Mouse (Mus musculus) megakaryocyte progenitor cell, adult 5-6 weeks (primary cell): ENCODE results near the gene Sdha. TPM values are rescaled to one million over a fixed set of nuclear protein-coding genes. Genes with fewer than 3 reads are reported as not detected.
A peak's percentile ranks its signal among the peaks of the same experiment; 100 is the strongest.

ENCODE experiments used
- ATAC-seq: replicated peaks from 2 replicates; pipeline ENCODE4 v1.8.0; 2016; ENCODE audit warnings: mild to moderate bottlenecking, moderate TSS enrichment, inconsistent platforms; ENCODE audit not compliant: poor library complexity
- total RNA-seq, 2 experiments: library from RNA; stranded (forward) in 1 of 2; stranded (reverse) in 1 of 2; fragments of 157-497, 149-512 nt in 1 of 2; fragments of 200-1000 nt in 1 of 2; gene quantifications; 2 replicates each; pipeline versions ENCODE4 v1.2.3 to v1.2.4; 2015 to 2017

Sdha gene
- total RNA-seq, 2 experiments from 2014 or later, result 229 to 304 TPM

DNA sequence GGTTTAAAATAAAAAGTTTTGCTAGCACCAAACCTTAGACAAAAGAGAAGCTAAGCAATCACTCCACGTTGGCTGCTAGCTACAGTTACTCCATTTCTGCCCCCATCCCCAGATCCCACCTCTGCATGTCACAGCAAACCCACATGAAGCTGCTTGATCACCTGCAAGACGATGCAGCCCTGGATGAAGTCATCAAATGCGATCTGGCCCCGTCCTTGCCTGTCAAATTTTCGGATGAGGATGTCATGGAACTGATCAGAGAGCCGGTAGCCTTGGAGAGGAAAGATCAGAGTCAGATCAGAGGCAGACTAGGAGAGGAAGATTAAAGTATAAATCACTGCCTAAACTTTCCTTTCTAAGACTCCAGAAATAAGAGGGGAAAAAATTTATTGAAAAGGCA, 44.7 kb downstream of the Sdha start:
- no peak for ATAC-seq

DNA sequence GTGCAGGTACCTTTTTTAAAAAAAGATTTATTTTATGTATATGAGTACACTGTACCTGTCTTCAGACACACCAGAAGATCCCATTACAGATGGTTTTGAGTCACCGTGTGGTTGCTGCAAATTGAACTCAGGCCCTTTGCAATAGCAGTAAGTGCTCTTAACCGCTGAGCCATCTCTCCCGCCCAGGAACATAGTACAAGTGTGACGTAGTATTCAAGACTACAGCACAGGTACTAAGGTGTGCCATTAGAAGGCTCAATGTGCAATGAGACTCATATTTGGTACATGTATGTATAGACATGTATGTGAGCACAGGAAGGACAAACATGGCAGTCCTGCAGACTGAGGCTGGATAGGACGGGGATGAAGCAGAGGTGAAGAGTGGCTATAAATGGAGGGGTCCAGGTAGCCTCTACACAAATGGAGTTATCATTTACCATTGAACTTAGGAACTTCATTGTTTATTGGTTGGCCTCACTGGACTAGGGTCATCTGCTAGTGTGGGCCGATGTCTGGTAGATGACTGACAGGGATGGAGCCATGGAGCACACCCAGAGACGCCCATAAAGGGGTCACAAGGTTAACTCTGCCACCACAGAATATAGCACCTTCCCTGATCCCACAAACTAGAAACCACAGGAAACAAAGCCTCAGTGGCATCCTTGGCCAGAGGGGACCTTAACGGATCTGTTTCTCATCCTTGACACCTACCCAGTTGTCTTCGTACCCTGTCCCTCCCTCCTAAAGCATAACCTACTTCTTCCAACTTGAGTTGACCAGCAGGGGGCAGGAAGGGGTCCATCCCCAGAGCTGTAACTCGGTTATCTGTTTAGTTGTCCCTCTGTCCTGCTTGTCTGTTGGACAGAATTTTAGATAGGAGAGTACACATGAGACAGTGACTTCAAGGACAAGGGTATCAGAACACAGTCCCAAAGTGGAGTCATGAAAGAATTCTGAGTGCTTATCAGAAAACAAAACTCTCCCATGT, 47.7 kb downstream of the Sdha start:
- peak; percentile 40 for ATAC-seq

DNA sequence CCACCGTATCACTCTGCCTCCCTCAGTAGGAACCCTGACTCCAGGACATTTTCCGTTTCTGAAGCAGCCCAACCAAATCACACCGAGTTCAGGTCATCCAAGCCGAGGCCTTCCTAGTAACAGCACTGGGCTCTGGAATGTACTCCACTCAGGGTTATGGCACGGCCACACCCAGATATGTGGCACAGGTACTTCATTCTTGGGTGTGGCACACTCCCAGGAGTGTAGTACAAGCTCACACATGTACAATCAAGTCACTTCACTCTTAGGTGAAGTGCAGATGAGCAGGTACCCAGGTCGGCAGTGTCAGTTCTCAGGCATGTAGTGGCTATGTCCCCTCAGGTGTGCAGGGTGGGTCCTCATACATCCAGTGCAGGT, 48.5 kb downstream of the Sdha start:
- ATAC-seq, result no peak; the same call in 1 of the 2 replicates

DNA sequence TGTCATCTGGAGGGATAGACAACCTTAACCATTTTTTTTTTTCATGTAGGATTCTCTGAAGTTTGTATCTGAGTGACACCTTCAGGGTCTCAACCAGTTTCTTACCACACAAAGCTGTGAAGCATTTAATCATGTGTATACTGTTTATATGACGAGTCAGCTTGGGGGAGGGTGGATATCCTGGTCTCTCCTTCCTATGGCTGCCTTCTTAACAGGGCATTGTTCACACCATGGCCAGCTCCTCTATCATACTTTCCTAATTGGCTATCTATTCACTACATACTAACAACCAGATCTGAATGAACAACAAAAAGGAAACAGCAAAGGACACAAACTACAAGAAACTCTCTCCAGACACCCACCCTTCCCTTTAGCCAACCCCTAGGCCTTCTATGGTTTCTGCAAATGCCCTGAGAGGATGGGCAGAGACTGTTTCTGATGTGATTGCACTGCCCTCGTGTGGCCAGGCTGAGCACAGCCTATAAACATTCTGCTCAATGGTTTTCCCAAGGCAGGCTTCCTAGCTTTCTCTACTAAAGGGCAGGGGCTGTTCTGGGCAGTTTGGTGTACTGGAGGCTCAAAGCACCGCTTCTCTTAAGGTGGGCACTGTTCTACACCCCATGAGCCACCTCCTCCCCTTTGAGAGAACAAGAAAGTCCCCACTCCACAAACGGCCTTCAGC, 49.0 kb downstream of the Sdha start:
- peak; percentile 98 for ATAC-seq

DNA sequence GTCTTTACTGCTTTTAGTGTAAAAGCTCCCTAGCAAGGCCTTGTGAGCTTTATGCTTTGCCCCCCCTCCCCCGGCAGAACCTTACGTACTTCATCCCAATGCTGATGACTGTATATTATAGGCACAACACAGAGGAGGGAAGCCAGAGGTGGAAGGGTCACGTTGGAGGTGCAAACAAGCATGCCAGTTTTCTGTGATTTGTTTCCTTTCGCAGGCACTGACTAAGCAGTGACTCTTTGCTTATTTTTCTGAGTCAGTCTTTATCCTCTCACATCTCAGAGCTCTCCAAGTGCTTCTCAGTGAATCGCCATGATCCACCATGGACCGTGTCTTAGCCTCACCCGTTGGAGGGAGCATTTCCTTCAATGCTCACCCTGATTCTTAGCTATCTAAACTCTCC, 53.7 kb downstream of the Sdha start:
- ATAC-seq, result no peak

DNA sequence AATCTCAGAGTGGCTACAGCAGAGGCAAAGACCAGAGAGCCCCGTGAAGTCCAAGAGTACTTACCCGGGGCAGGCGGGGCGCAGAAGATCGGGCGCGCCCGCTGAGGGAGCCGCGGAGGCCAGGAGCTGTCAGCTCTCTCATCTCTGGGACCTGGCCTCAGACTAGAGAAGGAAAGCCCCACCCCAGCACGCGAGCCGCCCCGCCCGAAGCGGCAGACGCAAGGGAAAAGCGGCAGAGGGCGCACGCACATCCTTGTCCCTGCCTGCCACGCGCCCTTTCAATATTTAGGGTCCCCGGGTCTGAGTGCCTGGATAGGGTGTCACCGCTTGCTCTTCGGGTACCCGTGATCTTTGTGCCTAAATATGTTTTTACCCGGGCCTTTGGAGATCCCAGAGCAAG, 57.9 kb downstream of the Sdha start, which contains the start of gene Ahrr:
Gene Ahrr, minus strand, starts transcription at position 165 of the 400 bp plus-strand sequence.
- peak; percentile 99 for ATAC-seq

DNA sequence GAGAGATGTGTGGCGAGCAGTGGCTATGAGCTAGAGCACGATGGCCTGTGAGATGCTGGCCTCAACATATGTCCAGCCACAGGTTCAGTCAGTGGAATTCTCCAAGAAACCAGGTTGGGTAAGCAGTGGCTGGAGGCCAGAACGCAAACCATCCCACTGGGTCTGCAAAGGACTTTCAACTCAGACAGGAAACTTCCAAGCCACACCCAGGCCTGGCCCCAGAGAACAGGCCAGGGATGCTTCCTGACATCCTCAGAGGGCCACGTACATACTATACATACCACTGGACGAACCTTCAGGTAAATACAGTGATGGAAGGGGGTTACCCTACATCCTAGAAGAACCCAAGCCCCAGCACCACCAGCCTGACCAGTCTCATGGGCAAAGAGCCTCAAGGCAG, 60.4 kb downstream of the Sdha start:
- ATAC-seq, result no peak

DNA sequence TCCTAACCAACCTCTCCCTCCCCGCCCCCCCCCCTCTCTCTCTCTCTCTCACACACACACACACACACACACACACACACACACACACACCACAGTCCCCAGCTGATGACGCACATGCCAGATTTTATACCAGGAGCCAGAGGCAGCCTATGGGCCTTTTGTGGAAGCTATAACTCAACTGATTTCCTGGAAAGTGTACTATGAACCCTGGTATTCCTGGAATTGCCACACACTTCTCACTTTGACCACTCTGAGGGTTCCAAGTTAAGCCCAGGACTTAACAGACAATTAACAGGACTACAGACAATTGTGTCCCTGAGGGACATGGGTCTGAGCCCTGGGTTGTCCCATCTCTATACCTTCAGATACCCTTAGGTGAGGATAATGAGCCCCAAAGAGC, 67.8 kb downstream of the Sdha start:
- no peak for ATAC-seq

DNA sequence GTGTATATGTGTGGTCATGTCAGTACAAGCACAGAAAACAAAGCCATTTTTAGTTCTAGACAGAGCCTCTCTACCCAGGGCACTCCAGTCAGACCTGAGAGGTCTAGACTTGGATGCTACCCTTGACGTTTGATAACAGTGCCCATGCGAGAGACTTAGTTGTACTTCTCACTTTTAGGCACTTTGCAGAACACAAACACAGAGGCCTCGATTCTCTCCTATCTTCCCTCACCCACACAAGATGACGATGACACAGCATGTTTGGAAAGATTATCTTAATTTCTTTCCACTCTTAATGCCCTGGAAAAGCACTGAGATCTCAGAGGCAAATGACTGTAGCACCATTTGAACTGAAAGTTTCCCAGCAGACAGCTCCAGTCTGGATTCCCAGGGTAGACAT, 74.4 kb downstream of the Sdha start:
- ATAC-seq, result peak; percentile 37; the same call in 1 of the 2 replicates

Other genes with a start within 250 kb of the Sdha start
- not detected in 2 replicates for gene Slc9a3, start 228.8 kb downstream of the Sdha start, total RNA-seq (2015)
- gene Slc9a3, start 228.8 kb downstream of the Sdha start, total RNA-seq (2017), result not detected in 2 replicates
- 19.5 and 24.5 TPM in 2 replicates for gene Exoc3, start 141.5 kb downstream of the Sdha start, total RNA-seq (2015)
- 27.9 and 43.2 TPM in 2 replicates for gene Exoc3, start 141.5 kb downstream of the Sdha start, total RNA-seq (2017)
- gene Ahrr, start 57.9 kb downstream of the Sdha start, total RNA-seq (2015), result 0.02 and 0.51 TPM in 2 replicates
- 0.25 and 0.34 TPM in 2 replicates for gene Ahrr, start 57.9 kb downstream of the Sdha start, total RNA-seq (2017)
- gene Pdcd6, start 32.7 kb downstream of the Sdha start, total RNA-seq (2015), result 160 and 162 TPM in 2 replicates
- gene Pdcd6, start 32.7 kb downstream of the Sdha start, total RNA-seq (2017), result 112 and 116 TPM in 2 replicates
- gene Ccdc127, start within 50 bp of the Sdha start, total RNA-seq (2015), result 43.0 and 45.9 TPM in 2 replicates
- 39.0 and 78.5 TPM in 2 replicates for gene Ccdc127, start within 50 bp of the Sdha start, total RNA-seq (2017)
- not detected in 2 replicates for gene Lrrc14b, start 13.7 kb upstream of the Sdha start, total RNA-seq (2015)
- gene Lrrc14b, start 13.7 kb upstream of the Sdha start, total RNA-seq (2017), result not detected in 2 replicates
- gene Zfp72, start 40.6 kb upstream of the Sdha start, total RNA-seq (2015), result 3.6 and 7.1 TPM in 2 replicates
- 5.4 and 8.7 TPM in 2 replicates for gene Zfp72, start 40.6 kb upstream of the Sdha start, total RNA-seq (2017)
- 79.9 and 83.8 TPM in 2 replicates for gene Ftl1-ps1, start 49.4 kb upstream of the Sdha start, total RNA-seq (2015)
- 14.8 and 15.2 TPM in 2 replicates for gene Ftl1-ps1, start 49.4 kb upstream of the Sdha start, total RNA-seq (2017)
- 20.5 and 23.0 TPM in 2 replicates for gene Zfp825, start 143.7 kb upstream of the Sdha start, total RNA-seq (2015)
- gene Zfp825, start 143.7 kb upstream of the Sdha start, total RNA-seq (2017), result 7.1 and 8.2 TPM in 2 replicates